Mouse (Mus musculus): ENCODE measurements around the gene Olfr905. TPM values are rescaled to one million over a fixed set of nuclear protein-coding genes. Genes with fewer than 3 reads are reported as not detected.

Olfr905 gene
- not detected in 2 replicates for polyA plus RNA-seq (2012; rRNA removed)

GRCm38 (mm10) chr9:38470807-38471206, at the start of gene Olfr905:
Gene Olfr905, plus strand, starts transcription at chr9:38471107.
- DNase-seq (ENCODE audit: low read depth), result no peak
- TF ChIP-seq POLR2A (IDR thresholded peaks at IDR 0.05; ENCODE audit: borderline replicate concordance, extremely low read depth, insufficient read depth, insufficient read length, poor library complexity, severe bottlenecking) (no peak), CTCF (IDR thresholded peaks at IDR 0.05; ENCODE audit: borderline replicate concordance, extremely low read depth, insufficient read depth, insufficient read length) (no peak)

GRCm38 (mm10) chr9:38423801-38424200, 47.1 kb upstream of the Olfr905 start:
- TF ChIP-seq POLR2A (IDR thresholded peaks at IDR 0.05; ENCODE audit: borderline replicate concordance, extremely low read depth, insufficient read depth, insufficient read length, poor library complexity, severe bottlenecking) (no peak), CTCF (IDR thresholded peaks at IDR 0.05; ENCODE audit: borderline replicate concordance, extremely low read depth, insufficient read depth, insufficient read length) (no peak)
- no peak for DNase-seq (ENCODE audit: low read depth)

GRCm38 (mm10) chr9:38427026-38427425, 43.9 kb upstream of the Olfr905 start:
- DNase-seq (ENCODE audit: low read depth), result no peak
- TF ChIP-seq CTCF (IDR thresholded peaks at IDR 0.05; ENCODE audit: borderline replicate concordance, extremely low read depth, insufficient read depth, insufficient read length) (no peak), POLR2A (IDR thresholded peaks at IDR 0.05; ENCODE audit: borderline replicate concordance, extremely low read depth, insufficient read depth, insufficient read length, poor library complexity, severe bottlenecking) (no peak)

- TF ChIP-seq CTCF (IDR thresholded peaks at IDR 0.05; ENCODE audit: borderline replicate concordance, extremely low read depth, insufficient read depth, insufficient read length) (no peak), POLR2A (IDR thresholded peaks at IDR 0.05; ENCODE audit: borderline replicate concordance, extremely low read depth, insufficient read depth, insufficient read length, poor library complexity, severe bottlenecking) (no peak)
Measured at GRCm38 (mm10) chr9:38429155-38429554, 41.8 kb upstream of the Olfr905 start, which contains the start of gene Olfr901. Gene Olfr901, plus strand, starts transcription at chr9:38429455.

GRCm38 (mm10) chr9:38447352-38447751, 23.6 kb upstream of the Olfr905 start, which contains the start of gene Olfr902:
Gene Olfr902, plus strand, starts transcription at chr9:38447652.
- DNase-seq (ENCODE audit: low read depth), result no peak
- TF ChIP-seq CTCF (IDR thresholded peaks at IDR 0.05; ENCODE audit: borderline replicate concordance, extremely low read depth, insufficient read depth, insufficient read length), result no peak
- no peak for TF ChIP-seq POLR2A (IDR thresholded peaks at IDR 0.05; ENCODE audit: borderline replicate concordance, extremely low read depth, insufficient read depth, insufficient read length, poor library complexity, severe bottlenecking)

More at GRCm38 (mm10) chr9:38429155-38429554, 41.8 kb upstream of the Olfr905 start, which contains the start of gene Olfr901:
- no peak for DNase-seq (ENCODE audit: low read depth)

GRCm38 (mm10) chr9:38462844-38463243, 8.1 kb upstream of the Olfr905 start, which contains the start of gene Olfr904:
Gene Olfr904, plus strand, starts transcription at chr9:38463144.
- no peak for TF ChIP-seq POLR2A (IDR thresholded peaks at IDR 0.05; ENCODE audit: borderline replicate concordance, extremely low read depth, insufficient read depth, insufficient read length, poor library complexity, severe bottlenecking)
- TF ChIP-seq CTCF (IDR thresholded peaks at IDR 0.05; ENCODE audit: borderline replicate concordance, extremely low read depth, insufficient read depth, insufficient read length), result no peak
- no peak for DNase-seq (ENCODE audit: low read depth)

GRCm38 (mm10) chr9:38486785-38487184, 15.9 kb downstream of the Olfr905 start, which contains the start of gene Olfr906:
Gene Olfr906, plus strand, starts transcription at chr9:38487085.
- no peak for DNase-seq (ENCODE audit: low read depth)
- no peak for TF ChIP-seq CTCF (IDR thresholded peaks at IDR 0.05; ENCODE audit: borderline replicate concordance, extremely low read depth, insufficient read depth, insufficient read length)
- TF ChIP-seq POLR2A (IDR thresholded peaks at IDR 0.05; ENCODE audit: borderline replicate concordance, extremely low read depth, insufficient read depth, insufficient read length, poor library complexity, severe bottlenecking), result no peak

GRCm38 (mm10) chr9:38495501-38495900, 24.6 kb downstream of the Olfr905 start, which contains the start of gene Olfr907:
Gene Olfr907, plus strand, starts transcription at chr9:38495801.
- DNase-seq (ENCODE audit: low read depth), result no peak
- TF ChIP-seq CTCF (IDR thresholded peaks at IDR 0.05; ENCODE audit: borderline replicate concordance, extremely low read depth, insufficient read depth, insufficient read length) (no peak), POLR2A (IDR thresholded peaks at IDR 0.05; ENCODE audit: borderline replicate concordance, extremely low read depth, insufficient read depth, insufficient read length, poor library complexity, severe bottlenecking) (no peak)

GRCm38 (mm10) chr9:38512353-38512752, 41.4 kb downstream of the Olfr905 start:
- no peak for DNase-seq (ENCODE audit: low read depth)
- no peak for TF ChIP-seq POLR2A (IDR thresholded peaks at IDR 0.05; ENCODE audit: borderline replicate concordance, extremely low read depth, insufficient read depth, insufficient read length, poor library complexity, severe bottlenecking)

- no peak for TF ChIP-seq POLR2A (IDR thresholded peaks at IDR 0.05; ENCODE audit: borderline replicate concordance, extremely low read depth, insufficient read depth, insufficient read length, poor library complexity, severe bottlenecking)
- TF ChIP-seq CTCF (IDR thresholded peaks at IDR 0.05; ENCODE audit: borderline replicate concordance, extremely low read depth, insufficient read depth, insufficient read length), result no peak
- DNase-seq (ENCODE audit: low read depth), result no peak
Measured at GRCm38 (mm10) chr9:38521280-38521679, 50.4 kb downstream of the Olfr905 start, which contains the start of gene Olfr911-ps1. Gene Olfr911-ps1, plus strand, starts transcription at chr9:38521580.

Other genes with a start within 250 kb of the Olfr905 start
- not detected in 2 replicates for gene Olfr143, start 218.3 kb upstream of the Olfr905 start, polyA plus RNA-seq (2012; rRNA removed)
- gene Olfr895, start 203.3 kb upstream of the Olfr905 start, polyA plus RNA-seq (2012; rRNA removed), result not detected in 2 replicates
- not detected in 2 replicates for gene Olfr896-ps1, start 180.0 kb upstream of the Olfr905 start, polyA plus RNA-seq (2012; rRNA removed)
- not detected in 2 replicates for gene Olfr25, start 142.0 kb upstream of the Olfr905 start, polyA plus RNA-seq (2012; rRNA removed)
- gene Olfr898, start 122.7 kb upstream of the Olfr905 start, polyA plus RNA-seq (2012; rRNA removed), result not detected in 2 replicates
- not detected in 2 replicates for gene Olfr250, start 104.2 kb upstream of the Olfr905 start, polyA plus RNA-seq (2012; rRNA removed)
- gene Olfr251, start 94.0 kb upstream of the Olfr905 start, polyA plus RNA-seq (2012; rRNA removed), result not detected in 2 replicates
- gene Olfr147, start 69.4 kb upstream of the Olfr905 start, polyA plus RNA-seq (2012; rRNA removed), result not detected in 2 replicates
- gene Olfr901, start 41.7 kb upstream of the Olfr905 start, polyA plus RNA-seq (2012; rRNA removed), result not detected in 2 replicates
- gene Olfr902, start 23.5 kb upstream of the Olfr905 start, polyA plus RNA-seq (2012; rRNA removed), result not detected in 2 replicates
- not detected in 2 replicates for gene Olfr904, start 8.0 kb upstream of the Olfr905 start, polyA plus RNA-seq (2012; rRNA removed)
- not detected in 2 replicates for gene Olfr906, start 16.0 kb downstream of the Olfr905 start, polyA plus RNA-seq (2012; rRNA removed)
- gene Olfr907, start 24.7 kb downstream of the Olfr905 start, polyA plus RNA-seq (2012; rRNA removed), result not detected in 2 replicates
- gene Olfr911-ps1, start 50.5 kb downstream of the Olfr905 start, polyA plus RNA-seq (2012; rRNA removed), result not detected in 2 replicates
- gene Olfr910, start 66.7 kb downstream of the Olfr905 start, polyA plus RNA-seq (2012; rRNA removed), result not detected in 2 replicates
- gene Olfr912, start 109.1 kb downstream of the Olfr905 start, polyA plus RNA-seq (2012; rRNA removed), result 0.01 TPM in 1 of 2 replicates, not detected in the other
- not detected in 2 replicates for gene Olfr913, start 121.7 kb downstream of the Olfr905 start, polyA plus RNA-seq (2012; rRNA removed)
- not detected in 2 replicates for gene Olfr914, start 134.0 kb downstream of the Olfr905 start, polyA plus RNA-seq (2012; rRNA removed)
- not detected in 2 replicates for gene Olfr916, start 188.8 kb downstream of the Olfr905 start, polyA plus RNA-seq (2012; rRNA removed)
- not detected in 2 replicates for gene Olfr917, start 194.7 kb downstream of the Olfr905 start, polyA plus RNA-seq (2012; rRNA removed)
- not detected in 2 replicates for gene Olfr918, start 203.5 kb downstream of the Olfr905 start, polyA plus RNA-seq (2012; rRNA removed)
- gene Olfr919, start 232.6 kb downstream of the Olfr905 start, polyA plus RNA-seq (2012; rRNA removed), result not detected in 2 replicates
- 5.2 and 6.5 TPM in 2 replicates for gene Vwa5a, start 247.2 kb downstream of the Olfr905 start, polyA plus RNA-seq (2012; rRNA removed)

Measured in brain, embryonic 14.5 days (tissue).